Comparison of ENCODE assay signal across 12 mouse cellular contexts in the genomic region with DNA sequence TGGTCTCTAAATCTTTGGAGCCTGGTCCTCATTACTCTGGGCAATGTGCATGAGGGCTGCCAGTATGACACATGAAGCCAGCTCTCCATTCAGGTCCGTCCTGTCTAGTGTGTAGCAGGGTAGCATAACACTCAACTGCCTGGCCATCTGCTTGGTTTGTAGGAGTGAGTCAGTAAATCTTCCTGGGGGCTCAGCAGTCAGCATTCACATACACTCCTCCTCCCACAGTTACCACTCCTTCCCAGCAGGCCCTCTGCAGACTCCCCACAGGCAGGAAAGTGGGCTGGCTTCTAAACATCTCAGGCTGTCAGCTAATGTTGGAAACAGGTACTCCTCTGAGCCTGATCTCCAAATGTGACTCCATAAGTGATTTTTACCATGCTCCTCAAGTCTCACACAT. TPM values are rescaled to one million over a fixed set of nuclear protein-coding genes. Genes with fewer than 3 reads are reported as not detected.
A peak's percentile ranks its signal among the peaks of the same experiment; 100 is the strongest.
DNase-seq lines count a peak whose midpoint lies in the region; ATAC-seq and TF ChIP-seq lines count a peak whose summit lies in the region.
"Had no signal": no experiment of that assay in that cellular context is flagged by ENCODE, and none has a peak within 500 bp of the region (broad histone marks: within the 10 kb centered on the region; RNA-seq: fewer than 3 reads in every experiment).

No protein-coding gene starts in this region.

- 82% methylated on average over 1 of the region's 1 CpGs for WGBS in heart, embryonic 16.5 days
- 40% methylated on average over 1 of the region's 1 CpGs for WGBS in olfactory bulb, adult 2 months
- 42% methylated on average over 1 of the region's 1 CpGs for WGBS in intestine, embryonic 15.5 days

- no peak overlapping the region for H3K4me2 ChIP-seq in heart, embryonic 16.5 days (ENCODE audit: low read depth, low read length)
- H3K4me2 ChIP-seq in intestine, embryonic 15.5 days (replicated peaks) = no peak overlapping the region
- H3K4me2 ChIP-seq: embryonic facial prominence, embryonic 15.5 days; hindbrain, embryonic 13.5 days had no signal

- peak overlapping the region; percentile 16; the same call in 1 of the 2 replicates for H3K27ac ChIP-seq in heart, embryonic 16.5 days (ENCODE audit: low read length)
- 0 out of 2 replicates have a peak overlapping the region, but pooled peaks have one; percentile 3 for H3K27ac ChIP-seq in olfactory bulb, adult 2 months (ENCODE audit: insufficient read depth, low read depth, low read length)
- no peak overlapping the region for H3K27ac ChIP-seq in intestine, embryonic 15.5 days
- H3K27ac ChIP-seq: embryonic facial prominence, embryonic 15.5 days; hindbrain, embryonic 13.5 days had no signal

- peaks cover 52% of the 10 kb centered on the region for H3K4me1 ChIP-seq in heart, embryonic 16.5 days (ENCODE audit: control insufficient read depth, insufficient read depth, low read length)
- H3K4me1 ChIP-seq in olfactory bulb, adult 2 months (ENCODE audit: control insufficient read depth, insufficient read depth, low read length) = peaks cover 5% of the 10 kb centered on the region
- peaks cover 17% of the 10 kb centered on the region for H3K4me1 ChIP-seq in intestine, embryonic 15.5 days (replicated peaks)
- H3K4me1 ChIP-seq: hindbrain, embryonic 13.5 days had no signal

- no peak for TF ChIP-seq CTCF in olfactory bulb, adult 2 months (IDR thresholded peaks at IDR 0.05; ENCODE audit: insufficient read depth, low read depth, low read length)

- no peak for DNase-seq in cerebellum, postnatal 4 days (ENCODE audit: low spot score in 2 of 2)
- DNase-seq in heart, adult 18-20 months = no peak
- DNase-seq in retina, postnatal 1 day = peak; percentile 5
- DNase-seq in retina, embryonic 14.5 days (ENCODE audit: low spot score) = no peak
- DNase-seq: kidney, postnatal 14 days; lung, postnatal 14 days had no signal

- TF ChIP-seq POLR2A in olfactory bulb, adult 2 months (IDR thresholded peaks at IDR 0.05; ENCODE audit: insufficient read depth, low read depth, low read length) = no peak

- peaks cover 3% of the 10 kb centered on the region; the same call in 1 of the 2 replicates for H3K36me3 ChIP-seq in heart, embryonic 16.5 days (ENCODE audit: control insufficient read depth, insufficient read depth)
- H3K36me3 ChIP-seq in intestine, embryonic 15.5 days = no peaks in the 10 kb centered on the region
- H3K36me3 ChIP-seq: embryonic facial prominence, embryonic 15.5 days; hindbrain, embryonic 13.5 days had no signal

- no peak overlapping the region for H3K9ac ChIP-seq in heart, embryonic 16.5 days (ENCODE audit: low read length)
- no peak overlapping the region for H3K9ac ChIP-seq in intestine, embryonic 15.5 days
- H3K9ac ChIP-seq: embryonic facial prominence, embryonic 15.5 days; hindbrain, embryonic 13.5 days had no signal

- no peaks in the 10 kb centered on the region for H3K9me3 ChIP-seq in heart, embryonic 16.5 days (replicated peaks; ENCODE audit: control insufficient read depth, low read length)
- no peaks in the 10 kb centered on the region for H3K9me3 ChIP-seq in intestine, embryonic 15.5 days
- H3K9me3 ChIP-seq: embryonic facial prominence, embryonic 15.5 days; hindbrain, embryonic 13.5 days had no signal

- no peaks in the 10 kb centered on the region for H3K27me3 ChIP-seq in heart, embryonic 16.5 days (ENCODE audit: control insufficient read depth, insufficient read depth, low read length)
- no peaks in the 10 kb centered on the region for H3K27me3 ChIP-seq in intestine, embryonic 15.5 days (replicated peaks)
- H3K27me3 ChIP-seq: embryonic facial prominence, embryonic 15.5 days; hindbrain, embryonic 13.5 days had no signal

- no peak overlapping the region for H3K4me3 ChIP-seq in heart, embryonic 16.5 days (ENCODE audit: low read length)
- H3K4me3 ChIP-seq in olfactory bulb, adult 2 months (ENCODE audit: insufficient read depth, low read depth, low read length) = no peak overlapping the region
- no peak overlapping the region for H3K4me3 ChIP-seq in intestine, embryonic 15.5 days (replicated peaks)
- H3K4me3 ChIP-seq: embryonic facial prominence, embryonic 15.5 days; hindbrain, embryonic 13.5 days had no signal

- 0 out of 2 replicates have a peak, but pooled peaks have one; percentile 31 for ATAC-seq in cerebellum, adult (ENCODE audit: insufficient number of reproducible peaks, low FRiP score, low TSS enrichment)
- no peak for ATAC-seq in heart, embryonic 16.5 days (replicated peaks; ENCODE audit: extremely low read depth, insufficient read depth, low FRiP score)
- ATAC-seq in intestine, embryonic 15.5 days = no peak

RNA-seq across cellular contexts. Expression of a gene that starts 30.3 kb away (rescaled TPM):
- 163 and 195 TPM in 2 replicates for polyA plus RNA-seq in heart, embryonic 16.5 days (2015; fragmentation: Nextera tagmentation; extraction: Ambion mirVana)
- total RNA-seq in heart, adult 18-20 months (2021) = 100 to 1,000 TPM; 382 to 400 TPM
- not detected in 2 replicates for polyA plus RNA-seq in olfactory bulb, adult 2 months (2012; ENCODE audit: insufficient read depth, insufficient read length, low replicate concordance, missing spikeins)
- 50.0 and 50.1 TPM in 2 replicates for polyA plus RNA-seq in intestine, embryonic 15.5 days (2015; fragmentation: Nextera tagmentation; extraction: Ambion mirVana)

Comparison
In these comparisons a context has a peak if more than half of its experiments do, and no peak if none do; other contexts are left out.
1. RNA of a gene that starts 30.3 kb away (polyA plus RNA-seq): 163 to 195 TPM in heart, embryonic 16.5 days and 50.0 to 50.1 TPM in intestine, embryonic 15.5 days; not detected in olfactory bulb, adult 2 months; every median in the first group is over 10 times any median in the second.